ENCODE assay signal across 29 mouse cellular contexts in the genomic region with DNA sequence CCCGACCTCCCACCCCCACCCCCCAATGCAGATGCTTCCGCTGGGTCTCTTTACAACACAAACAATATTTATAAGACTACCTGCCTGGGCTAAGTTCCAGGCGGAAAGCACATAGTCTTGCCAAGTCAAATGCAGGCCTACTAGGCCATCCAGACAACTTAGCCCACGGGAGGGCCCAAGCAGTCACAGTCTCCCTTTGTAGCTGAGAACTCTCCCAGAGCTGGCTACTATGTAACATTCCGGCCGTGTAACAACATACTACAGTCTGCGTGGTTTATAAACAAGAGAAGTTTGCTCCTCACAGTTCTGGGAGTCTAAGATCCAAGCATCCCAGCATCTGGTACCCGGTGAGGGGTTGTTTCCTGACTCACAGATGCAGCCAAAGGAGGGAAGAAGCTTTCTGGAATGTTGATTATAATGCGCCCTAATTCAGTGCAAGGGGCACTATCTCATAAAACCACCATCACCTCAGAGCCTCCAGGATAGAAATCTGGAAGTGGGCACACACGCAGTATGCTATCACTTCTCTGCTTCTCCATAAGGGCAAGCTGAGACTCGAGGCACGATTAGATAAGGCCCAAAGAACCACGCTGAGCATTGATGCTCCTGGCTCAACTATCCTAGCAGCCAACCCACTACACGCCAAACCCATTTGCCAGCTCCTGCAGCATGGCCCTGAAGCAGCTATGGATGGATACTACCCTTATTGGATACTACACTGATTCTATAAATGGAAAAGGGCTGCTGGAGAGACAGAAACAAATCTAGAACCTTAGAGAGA. TPM values are rescaled to one million over a fixed set of nuclear protein-coding genes. Genes with fewer than 3 reads are reported as not detected.
A peak's percentile ranks its signal among the peaks of the same experiment; 100 is the strongest.
DNase-seq lines count a peak whose midpoint lies in the region; ATAC-seq and TF ChIP-seq lines count a peak whose summit lies in the region.
"Had no signal": no experiment of that assay in that cellular context is flagged by ENCODE, and none has a peak within 500 bp of the region (broad histone marks: within the 10 kb centered on the region; RNA-seq: fewer than 3 reads in every experiment).

No protein-coding gene starts in this region.

- TF ChIP-seq CTCF in left cerebral cortex, adult 2 months (IDR thresholded peaks at IDR 0.05) = no peak
- no peak for TF ChIP-seq CTCF in cortical plate, adult 2 months (IDR thresholded peaks at IDR 0.05; ENCODE audit: extremely low read depth, insufficient read depth, low read length)

- H3K9ac ChIP-seq in heart, embryonic 16.5 days (ENCODE audit: low read length) = no peak overlapping the region
- H3K9ac ChIP-seq: embryonic facial prominence, embryonic 13.5 days; forebrain, embryonic 12.5 days; forebrain, embryonic 15.5 days; heart, embryonic 12.5 days; heart, embryonic 15.5 days; hindbrain, embryonic 14.5 days had no signal

- ATAC-seq in heart, embryonic 16.5 days (replicated peaks; ENCODE audit: extremely low read depth, insufficient read depth, low FRiP score) = no peak
- ATAC-seq: CD4-positive, CD25-positive, alpha-beta regulatory T cell, adult 4 months; forebrain, embryonic 15.5 days; hindbrain, postnatal 0 days; inflammation-experienced regulatory T-cells, adult 6 months had no signal

- H3K36me3 ChIP-seq in heart, embryonic 16.5 days (ENCODE audit: control insufficient read depth, insufficient read depth) = no peaks in the 10 kb centered on the region
- H3K36me3 ChIP-seq: embryonic facial prominence, embryonic 10.5 days; embryonic facial prominence, embryonic 13.5 days; forebrain, embryonic 12.5 days; forebrain, embryonic 15.5 days; heart, embryonic 12.5 days; heart, embryonic 15.5 days had no signal

- no peak overlapping the region for H3K4me2 ChIP-seq in heart, embryonic 16.5 days (ENCODE audit: low read depth, low read length)
- H3K4me2 ChIP-seq: embryonic facial prominence, embryonic 13.5 days; forebrain, embryonic 12.5 days; forebrain, embryonic 15.5 days; heart, embryonic 12.5 days; heart, embryonic 15.5 days; hindbrain, embryonic 14.5 days had no signal

- no peak for TF ChIP-seq POLR2A in cortical plate, adult 2 months (IDR thresholded peaks at IDR 0.05; ENCODE audit: extremely low read depth, insufficient read depth, low read length)

- no peak overlapping the region for H3K4me3 ChIP-seq in heart, embryonic 16.5 days (ENCODE audit: low read length)
- H3K4me3 ChIP-seq in left cerebral cortex, adult 2 months = peak overlapping the region; percentile 84
- peak overlapping the region; percentile 100 for H3K4me3 ChIP-seq in cortical plate, adult 2 months (ENCODE audit: insufficient read depth, low read length)
- H3K4me3 ChIP-seq: embryonic facial prominence, embryonic 10.5 days; embryonic facial prominence, embryonic 13.5 days; erythroblast, embryonic 14.5 days; forebrain, embryonic 12.5 days; forebrain, embryonic 15.5 days; heart, adult 2 months; heart, embryonic 12.5 days; heart, embryonic 15.5 days had no signal

- H3K27me3 ChIP-seq in heart, embryonic 16.5 days (ENCODE audit: control insufficient read depth, insufficient read depth, low read length) = peaks cover 4% of the 10 kb centered on the region

- DNase-seq in heart, adult 8-10 months (ENCODE audit: low spot score) = no peak
- DNase-seq in left cerebral cortex, adult 2 months (ENCODE audit: extremely low spot score in 1 of 2, low spot score in 2 of 2) = no peak
- no peak for DNase-seq in left cerebral cortex, adult 18-20 months (ENCODE audit: low spot score in 2 of 2)
- peak; percentile 55 for DNase-seq in brain, adult 2 months (ENCODE audit: low read depth, low spot score)
- DNase-seq in spleen, adult 18-20 months = no peak
- DNase-seq: adrenal gland, adult 2 months; adrenal gland, postnatal 14 days; cerebellum, postnatal 25 days; embryo, embryonic 11 days; gastrocnemius, postnatal 25 days; heart, adult 2 months; heart, postnatal 14 days; heart, postnatal 4 days had no signal

- H3K27ac ChIP-seq in heart, embryonic 16.5 days (ENCODE audit: low read length) = peak overlapping the region; percentile 12; the same call in 1 of the 2 replicates
- peak overlapping the region; percentile 94 for H3K27ac ChIP-seq in left cerebral cortex, adult 2 months
- H3K27ac ChIP-seq in cortical plate, adult 2 months (ENCODE audit: insufficient read depth, low read length) = no peak overlapping the region
- H3K27ac ChIP-seq: embryonic facial prominence, embryonic 10.5 days; embryonic facial prominence, embryonic 13.5 days; forebrain, embryonic 12.5 days; forebrain, embryonic 15.5 days; heart, adult 2 months; heart, embryonic 15.5 days; hindbrain, embryonic 14.5 days; hindbrain, postnatal 0 days had no signal

- intact Hi-C loops in left cerebral cortex, adult 2 months (cut with DNase I) = loop anchor here (2.0 kb wide), 1 partner anchor 21 kb away; no protein-coding TSS in a partner anchor

- H3K4me1 ChIP-seq in heart, embryonic 16.5 days (ENCODE audit: control insufficient read depth, insufficient read depth, low read length) = no peaks in the 10 kb centered on the region; the same call in 1 of the 2 replicates
- peaks cover 5% of the 10 kb centered on the region for H3K4me1 ChIP-seq in cortical plate, adult 2 months (ENCODE audit: control insufficient read depth, insufficient read depth, low read length)

- H3K9me3 ChIP-seq in heart, embryonic 16.5 days (replicated peaks; ENCODE audit: control insufficient read depth, low read length) = no peaks in the 10 kb centered on the region
- H3K9me3 ChIP-seq: embryonic facial prominence, embryonic 10.5 days; embryonic facial prominence, embryonic 13.5 days; forebrain, embryonic 12.5 days; forebrain, embryonic 15.5 days; heart, embryonic 12.5 days; heart, embryonic 15.5 days had no signal

- WGBS in heart, embryonic 16.5 days = 72% methylated on average over 14 of the region's 14 CpGs

RNA-seq across cellular contexts. Expression of a gene that starts 2.3 kb away (rescaled TPM):
- polyA plus RNA-seq in heart, embryonic 16.5 days (2015; fragmentation: Nextera tagmentation; extraction: Ambion mirVana) = 4.5 and 5.2 TPM in 2 replicates
- total RNA-seq in heart, adult 8-10 months (2022) = 1 to 10 TPM; 1.1 to 3.0 (median 2.0) TPM
- 100 to 1,000 TPM; 282 to 283 TPM for total RNA-seq in left cerebral cortex, adult 2 months (2021)
- 100 to 1,000 TPM; 251 to 264 TPM for total RNA-seq in left cerebral cortex, adult 18-20 months (2021)
- polyA plus RNA-seq in cortical plate, adult 2 months (2012; rRNA removed) = 142 and 171 TPM in 2 replicates
- total RNA-seq: common myeloid progenitor, adult 5-6 weeks; MEL had no signal
- polyA plus RNA-seq: C2C12 had no signal

Comparison
In these comparisons a context has a peak if more than half of its experiments do, and no peak if none do; other contexts are left out.
1. RNA of a gene that starts 2.3 kb away (total RNA-seq): 282 to 283 TPM in left cerebral cortex, adult 2 months and 251 to 264 TPM in left cerebral cortex, adult 18-20 months; 1.1 to 3.0 TPM in heart, adult 8-10 months; every median in the first group is over 10 times any median in the second.